Mouse (Mus musculus) olfactory bulb, adult 2 months (tissue): Measurements from ENCODE around the gene Edaradd.

Source experiments
- CTCF ChIP-seq: fragments of 200-500 bp; IDR thresholded peaks from 2 replicates; pipeline ENCODE4 v1.5.1; 2012; ENCODE audit warnings: low read depth, mild to moderate bottlenecking, low read length, moderate library complexity; ENCODE audit not compliant: insufficient read depth
- POLR2A ChIP-seq: fragments of 200-500 bp; IDR thresholded peaks from 2 replicates; pipeline ENCODE4 v1.6.1; 2012; ENCODE audit warnings: mild to moderate bottlenecking, low read depth, low read length, moderate library complexity; ENCODE audit not compliant: insufficient read depth

DNA sequence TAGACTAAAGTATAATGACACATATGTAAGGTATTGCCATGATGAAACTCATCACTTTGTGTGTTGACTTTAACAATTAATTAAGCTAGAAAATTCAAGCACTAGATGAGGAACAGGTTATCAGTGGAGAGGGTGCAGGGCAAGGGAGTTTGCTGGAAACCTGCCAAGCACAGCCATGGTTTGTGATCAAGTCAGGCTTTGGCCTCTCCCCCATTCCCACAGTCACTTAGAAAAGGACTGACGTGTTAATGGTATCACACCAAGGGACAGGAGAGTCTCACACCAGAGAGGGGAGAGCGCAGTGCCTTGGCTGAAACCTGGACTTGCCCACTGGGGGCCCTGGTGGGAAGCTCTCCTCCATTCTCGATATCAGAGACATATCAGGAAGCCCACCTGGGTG, 14.9 kb downstream of the Edaradd start:
- TF ChIP-seq POLR2A: no peak
- TF ChIP-seq CTCF: no peak
